8 mouse cellular contexts compared by ENCODE assay signal in the genomic region with DNA sequence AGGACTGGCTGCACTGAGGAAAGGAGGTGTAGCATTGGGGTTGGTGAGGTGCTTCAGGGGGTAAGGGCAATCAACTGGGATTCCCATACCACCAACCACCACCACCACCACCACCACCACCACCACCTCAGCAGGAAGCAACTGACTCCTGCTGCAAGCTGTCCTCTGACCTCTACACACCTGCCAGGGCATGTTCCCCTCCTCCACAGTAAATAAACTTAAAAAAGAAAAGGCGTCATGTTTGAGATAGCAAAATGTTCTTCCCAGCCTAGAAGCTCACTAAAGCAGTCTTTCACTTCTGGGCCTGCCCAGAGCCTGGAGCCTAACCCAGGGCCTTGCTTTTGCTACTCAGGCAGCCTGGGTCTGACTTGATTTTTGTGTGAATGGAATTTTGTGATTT. TPM values are rescaled to one million over a fixed set of nuclear protein-coding genes. Genes with fewer than 3 reads are reported as not detected.
DNase-seq lines count a peak whose midpoint lies in the region; ATAC-seq and TF ChIP-seq lines count a peak whose summit lies in the region.

No protein-coding gene starts in this region.

- no peak overlapping the region for H3K9ac ChIP-seq in heart, adult 2 months (ENCODE audit: low read depth, low read length)
- H3K9ac ChIP-seq in neural tube, embryonic 12.5 days: no peak overlapping the region
- no peak overlapping the region for H3K9ac ChIP-seq in midbrain, embryonic 14.5 days (replicated peaks; ENCODE audit: low read length)

- 73% methylated on average over 1 of the region's 1 CpGs for WGBS in heart, adult 2 months
- WGBS in neural tube, embryonic 12.5 days: 82% methylated on average over 1 of the region's 1 CpGs
- 100% methylated on average over 1 of the region's 1 CpGs for WGBS in midbrain, embryonic 14.5 days

- TF ChIP-seq EP300 in heart, adult 2 months (IDR thresholded peaks at IDR 0.05; ENCODE audit: insufficient read depth, low read depth, low read length): no peak

- peaks cover 7% of the 10 kb centered on the region for H3K36me3 ChIP-seq in heart, adult 2 months (ENCODE audit: control insufficient read depth, insufficient read depth, low read length)
- peaks cover 10% of the 10 kb centered on the region; the same call in 1 of the 2 replicates for H3K36me3 ChIP-seq in neural tube, embryonic 12.5 days
- no peaks in the 10 kb centered on the region for H3K36me3 ChIP-seq in midbrain, embryonic 14.5 days (ENCODE audit: control insufficient read depth, insufficient read depth, low read length)

- H3K4me1 ChIP-seq in heart, adult 2 months (ENCODE audit: control insufficient read depth, insufficient read depth, low read length): peaks cover 8% of the 10 kb centered on the region
- H3K4me1 ChIP-seq in neural tube, embryonic 12.5 days: peaks cover 30% of the 10 kb centered on the region
- H3K4me1 ChIP-seq in midbrain, embryonic 14.5 days (ENCODE audit: control insufficient read depth, insufficient read depth, low read length): peaks cover 27% of the 10 kb centered on the region

- no peak overlapping the region for H3K4me3 ChIP-seq in heart, adult 2 months
- H3K4me3 ChIP-seq in neural tube, embryonic 12.5 days: no peak overlapping the region
- H3K4me3 ChIP-seq in midbrain, embryonic 14.5 days (replicated peaks; ENCODE audit: low read depth, low read length): peak overlapping the region; percentile 96; the same call in 1 of the 2 replicates

- no peak for DNase-seq in heart, adult 2 months
- DNase-seq in heart, postnatal 4 days: no peak
- no peak for DNase-seq in neural tube, embryonic 10.5 days (ENCODE audit: extremely low spot score, low spot score)
- DNase-seq in midbrain, embryonic 14.5 days: no peak
- peak; percentile 66 for DNase-seq in yolk sac, embryonic 10.5 days (ENCODE audit: low spot score)

- TF ChIP-seq POLR2A in heart, adult 2 months (IDR thresholded peaks at IDR 0.05; ENCODE audit: insufficient read depth, low read depth, low read length): no peak

- peak overlapping the region; percentile 20 for H3K27ac ChIP-seq in heart, adult 2 months
- no peak overlapping the region for H3K27ac ChIP-seq in neural tube, embryonic 12.5 days
- H3K27ac ChIP-seq in midbrain, embryonic 14.5 days (replicated peaks; ENCODE audit: low read depth, low read length): no peak overlapping the region

- TF ChIP-seq CTCF in heart, adult 2 months (IDR thresholded peaks at IDR 0.05): no peak

- peak overlapping the region; percentile 89 for H3K4me2 ChIP-seq in neural tube, embryonic 12.5 days (replicated peaks)
- peak overlapping the region; percentile 82 for H3K4me2 ChIP-seq in midbrain, embryonic 14.5 days (ENCODE audit: low read length)

- H3K9me3 ChIP-seq in neural tube, embryonic 12.5 days: no peaks in the 10 kb centered on the region
- no peaks in the 10 kb centered on the region for H3K9me3 ChIP-seq in midbrain, embryonic 14.5 days (ENCODE audit: control insufficient read depth, low read length)

- no peak for ATAC-seq in neural tube, embryonic 12.5 days (ENCODE audit: low FRiP score, low read depth)
- no peak for ATAC-seq in midbrain, embryonic 14.5 days (ENCODE audit: low FRiP score, low TSS enrichment)
- ATAC-seq in granulocyte monocyte progenitor cell, adult 5-6 weeks (replicated peaks; ENCODE audit: poor library complexity, severe bottlenecking): no peak
- ATAC-seq in monocyte, adult 5-6 weeks (replicated peaks; ENCODE audit: insufficient number of reproducible peaks, low FRiP score, low TSS enrichment, poor library complexity, severe bottlenecking): no peak

- peaks cover 9% of the 10 kb centered on the region; the same call in 1 of the 2 replicates for H3K79me2 ChIP-seq in heart, adult 2 months (replicated peaks; ENCODE audit: control insufficient read depth, insufficient read depth, low read length)

- intact Hi-C loops in heart, adult 2 months (cut with DNase I): loop anchor here (5.0 kb wide), 2 partner anchors 123 to 317 kb away; a partner anchor contains a TSS

- H3K27me3 ChIP-seq in heart, adult 2 months (ENCODE audit: control insufficient read depth, insufficient read depth, low read length): no peaks in the 10 kb centered on the region
- no peaks in the 10 kb centered on the region for H3K27me3 ChIP-seq in neural tube, embryonic 12.5 days (replicated peaks)
- H3K27me3 ChIP-seq in midbrain, embryonic 14.5 days (ENCODE audit: control insufficient read depth, insufficient read depth, low read length): no peaks in the 10 kb centered on the region

RNA-seq across cellular contexts. Expression of a gene that starts 3.2 kb away (rescaled TPM):
- 100 to 1,000 TPM; 155 to 161 TPM for total RNA-seq in heart, adult 2 months (2021)
- polyA plus RNA-seq in heart, adult 2 months (2012; rRNA removed): 133 and 139 TPM in 2 replicates
- total RNA-seq in heart, postnatal 4 days (2021): 100 to 1,000 TPM; 174 to 180 TPM
- polyA plus RNA-seq in neural tube, embryonic 12.5 days (2016; fragmentation: Nextera tagmentation; extraction: Ambion mirVana): 107 and 110 TPM in 2 replicates
- polyA plus RNA-seq in midbrain, embryonic 14.5 days (2014; fragmentation: Nextera tagmentation; extraction: Ambion mirVana): 85.3 and 92.2 TPM in 2 replicates
- 73.0 and 98.5 TPM in 2 replicates for total RNA-seq in granulocyte monocyte progenitor cell, adult 5-6 weeks (2014; fragmentation: Nextera tagmentation)
- total RNA-seq in granulocyte monocyte progenitor cell, adult 5-6 weeks (2017): 30.9 and 41.5 TPM in 2 replicates
- total RNA-seq in monocyte, adult 5-6 weeks (2017): 24.4 to 49.0 TPM (median 40.7 TPM) in 3 replicates

RNA-seq across cellular contexts. Expression of a gene that starts 54.0 kb away (rescaled TPM):
- total RNA-seq in heart, adult 2 months (2021): 10 to 100 TPM; 27.8 to 29.8 TPM
- polyA plus RNA-seq in heart, adult 2 months (2012; rRNA removed): 16.6 and 23.1 TPM in 2 replicates
- 10 to 100 TPM; 26.8 to 32.0 TPM for total RNA-seq in heart, postnatal 4 days (2021)
- polyA plus RNA-seq in neural tube, embryonic 12.5 days (2016; fragmentation: Nextera tagmentation; extraction: Ambion mirVana): 52.9 and 55.4 TPM in 2 replicates
- polyA plus RNA-seq in midbrain, embryonic 14.5 days (2014; fragmentation: Nextera tagmentation; extraction: Ambion mirVana): 39.1 and 47.6 TPM in 2 replicates
- total RNA-seq in granulocyte monocyte progenitor cell, adult 5-6 weeks (2014; fragmentation: Nextera tagmentation): 39.4 and 42.1 TPM in 2 replicates
- 50.6 and 56.0 TPM in 2 replicates for total RNA-seq in granulocyte monocyte progenitor cell, adult 5-6 weeks (2017)
- total RNA-seq in monocyte, adult 5-6 weeks (2017): 109 to 124 TPM (median 113 TPM) in 3 replicates

RNA-seq across cellular contexts. Expression of a gene that starts 54.0 kb away (rescaled TPM):
- total RNA-seq in heart, adult 2 months (2021): 10 to 100 TPM; 24.1 to 24.7 TPM
- polyA plus RNA-seq in heart, adult 2 months (2012; rRNA removed): 5.2 and 6.6 TPM in 2 replicates
- 1 to 10 TPM; 7.1 to 7.8 TPM for total RNA-seq in heart, postnatal 4 days (2021)
- polyA plus RNA-seq in neural tube, embryonic 12.5 days (2016; fragmentation: Nextera tagmentation; extraction: Ambion mirVana): 1.7 and 2.0 TPM in 2 replicates
- 1.4 and 2.4 TPM in 2 replicates for polyA plus RNA-seq in midbrain, embryonic 14.5 days (2014; fragmentation: Nextera tagmentation; extraction: Ambion mirVana)
- total RNA-seq in granulocyte monocyte progenitor cell, adult 5-6 weeks (2014; fragmentation: Nextera tagmentation): 1.7 and 2.7 TPM in 2 replicates
- total RNA-seq in granulocyte monocyte progenitor cell, adult 5-6 weeks (2017): 2.1 and 4.5 TPM in 2 replicates
- 1.7 to 3.4 TPM (median 2.6 TPM) in 3 replicates for total RNA-seq in monocyte, adult 5-6 weeks (2017)
